Mouse (Mus musculus) monocyte, adult 5-6 weeks (primary cell): ENCODE data around the gene Hist1h2br. TPM values are rescaled to one million over a fixed set of nuclear protein-coding genes. Genes with fewer than 3 reads are reported as not detected.
"Not testable (repeated sequence)": the region's sequence is repeated elsewhere in the genome, so short reads cannot be mapped to it uniquely, and the experiment has no call there.

Experiments used
- ATAC-seq: fragments of 153-309, 156-312 bp; replicated peaks from 2 replicates; pipeline ENCODE4 v1.8.0; 2017; ENCODE audit warnings: mild to moderate bottlenecking; ENCODE audit not compliant: low TSS enrichment, insufficient number of reproducible peaks, severe bottlenecking, poor library complexity, low FRiP score
- total RNA-seq: library from RNA; stranded (forward); fragments of 200-1000, 200-491, 200-594 nt; gene quantifications from 3 replicates; pipeline ENCODE4 v1.2.3, GENCODE M21; 2017

Gene Hist1h2br
- total RNA-seq = 18.5 to 55.6 TPM (median 45.1 TPM) in 3 replicates

- ATAC-seq = peak; percentile 89
Observed at GRCm38 (mm10) chr13:21833461-21833860, at the start of gene Hist1h2br, which contains the start of gene Hist1h2ap. Hist1h2br (plus strand) TSS chr13:21833743. Hist1h2ap (minus strand) TSS chr13:21833507.

DNA sequence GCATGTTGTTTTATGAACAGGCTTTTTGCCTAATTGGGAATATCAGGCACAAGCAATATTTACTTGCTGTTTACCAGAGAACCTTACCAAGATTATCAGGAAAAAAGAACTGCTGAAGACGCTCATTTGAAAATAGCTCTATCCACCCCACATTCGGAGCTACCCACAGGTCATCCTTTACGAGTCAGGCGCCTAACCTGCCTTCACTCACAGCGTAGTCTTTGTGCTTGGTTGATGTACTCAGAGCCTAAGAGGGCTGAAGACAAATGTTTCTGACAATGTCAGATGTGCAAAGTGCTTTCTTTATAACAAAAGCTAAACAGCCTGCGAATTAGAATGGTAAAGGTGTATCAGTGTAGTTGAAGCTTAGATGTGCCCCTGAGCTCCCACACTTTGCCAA, 49.2 kb upstream of the Hist1h2br start:
- ATAC-seq = no peak

GRCm38 (mm10) chr13:21786189-21786898, 47.2 kb upstream of the Hist1h2br start:
- ATAC-seq = no peak

DNA sequence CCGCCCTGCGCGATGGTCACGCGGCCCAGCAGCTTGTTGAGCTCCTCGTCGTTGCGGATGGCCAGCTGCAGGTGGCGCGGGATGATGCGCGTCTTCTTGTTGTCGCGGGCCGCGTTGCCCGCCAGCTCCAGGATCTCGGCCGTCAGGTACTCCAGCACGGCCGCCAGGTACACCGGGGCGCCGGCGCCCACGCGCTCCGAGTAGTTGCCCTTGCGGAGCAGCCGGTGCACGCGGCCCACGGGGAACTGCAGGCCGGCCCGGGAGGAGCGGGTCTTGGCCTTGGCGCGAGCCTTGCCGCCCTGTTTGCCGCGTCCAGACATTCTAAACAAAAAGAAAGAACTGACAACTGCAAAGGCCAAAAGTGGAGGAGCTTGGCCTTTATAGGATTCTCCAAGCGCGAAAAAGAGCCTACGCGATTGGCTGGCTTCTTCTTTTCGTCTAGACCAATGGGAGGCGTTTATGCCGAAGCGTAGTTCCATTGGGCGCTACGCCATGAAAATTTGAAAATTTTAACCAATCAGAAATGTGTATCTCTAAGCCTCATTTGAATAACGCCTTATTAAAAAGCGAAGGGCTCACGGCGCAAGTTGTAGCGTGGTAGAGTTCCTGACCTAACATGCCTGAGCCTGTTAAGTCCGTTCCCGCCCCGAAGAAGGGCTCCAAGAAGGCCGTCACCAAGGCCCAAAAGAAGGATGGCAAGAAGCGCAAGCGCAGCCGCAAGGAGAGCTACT, 46.5 kb upstream of the Hist1h2br start, which contains the start of the genes Hist1h2an and Hist1h2bp:
Gene Hist1h2an, minus strand, starts transcription at position 320 of the 731 bp plus-strand sequence.
Gene Hist1h2bp, plus strand, starts transcription at position 563 of the 731 bp plus-strand sequence.
- ATAC-seq = peak; percentile 96

GRCm38 (mm10) chr13:21787760-21788593, 45.6 kb upstream of the Hist1h2br start:
- no peak for ATAC-seq

GRCm38 (mm10) chr13:21789925-21790324, 43.6 kb upstream of the Hist1h2br start:
- ATAC-seq = no peak

DNA sequence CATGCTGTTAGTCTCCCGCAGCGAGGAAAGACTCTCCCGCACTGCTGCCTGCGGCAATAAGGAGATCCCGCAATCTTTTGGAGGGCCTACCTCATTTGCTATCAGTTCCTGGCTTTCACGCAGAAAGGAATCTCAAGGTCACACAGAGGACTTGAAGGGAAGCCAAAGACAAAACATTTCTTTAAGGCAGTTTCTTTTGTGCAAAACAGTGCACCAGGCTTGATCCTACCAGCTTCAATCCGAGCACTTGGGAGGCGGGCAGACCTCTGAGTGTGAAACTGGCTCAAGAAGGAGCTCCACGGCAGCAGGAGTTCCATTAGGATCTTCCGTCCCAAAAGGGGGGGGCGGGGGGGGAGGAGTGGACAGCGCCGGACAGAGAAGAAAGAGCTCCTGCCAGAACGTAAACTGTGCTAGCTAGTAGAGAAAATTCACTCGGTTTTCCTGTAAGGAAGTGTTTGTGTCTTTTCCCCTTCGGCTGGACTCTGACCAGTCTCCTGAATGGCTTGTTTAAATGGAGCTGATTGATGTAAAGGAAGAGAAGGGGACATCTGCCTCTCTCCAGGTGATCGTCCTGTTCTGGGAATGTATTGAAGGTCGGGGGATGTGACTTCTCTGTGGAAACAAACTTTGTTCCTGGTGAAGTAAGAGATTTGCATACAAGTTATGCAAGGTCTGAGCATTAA, 42.8 kb upstream of the Hist1h2br start:
- no peak for ATAC-seq

DNA sequence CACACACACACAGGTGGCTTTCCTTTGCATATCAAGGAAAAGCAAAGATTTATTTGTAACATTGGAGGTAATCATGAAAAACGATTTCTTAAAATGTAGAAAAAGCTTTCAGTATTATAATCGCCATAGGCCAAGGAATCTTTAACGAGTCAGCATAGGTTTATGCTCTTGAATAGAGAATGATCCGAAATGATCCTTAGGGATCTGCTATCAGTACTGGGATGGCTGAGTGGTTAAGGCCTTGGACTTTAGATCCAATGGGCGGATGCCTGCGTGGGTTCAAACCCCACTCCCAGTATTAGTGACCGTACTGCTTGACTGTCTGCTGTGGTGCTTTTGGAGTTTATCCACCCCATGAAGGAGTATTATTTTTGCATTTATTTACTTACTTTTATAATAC, 38.0 kb upstream of the Hist1h2br start:
- no peak for ATAC-seq

- peak; percentile 36; the same call in 1 of the 2 replicates for ATAC-seq
Observed at GRCm38 (mm10) chr13:21797163-21797562, 36.4 kb upstream of the Hist1h2br start.

GRCm38 (mm10) chr13:21803058-21803457, 30.5 kb upstream of the Hist1h2br start:
- peak; percentile 88 for ATAC-seq

- ATAC-seq = peak; percentile 94
Observed at GRCm38 (mm10) chr13:21810073-21810472, 23.5 kb upstream of the Hist1h2br start, which contains the start of the genes Hist1h2bq and Hist1h2ao. Hist1h2bq (minus strand) TSS chr13:21810197. Hist1h2ao (plus strand) TSS chr13:21810465.

DNA sequence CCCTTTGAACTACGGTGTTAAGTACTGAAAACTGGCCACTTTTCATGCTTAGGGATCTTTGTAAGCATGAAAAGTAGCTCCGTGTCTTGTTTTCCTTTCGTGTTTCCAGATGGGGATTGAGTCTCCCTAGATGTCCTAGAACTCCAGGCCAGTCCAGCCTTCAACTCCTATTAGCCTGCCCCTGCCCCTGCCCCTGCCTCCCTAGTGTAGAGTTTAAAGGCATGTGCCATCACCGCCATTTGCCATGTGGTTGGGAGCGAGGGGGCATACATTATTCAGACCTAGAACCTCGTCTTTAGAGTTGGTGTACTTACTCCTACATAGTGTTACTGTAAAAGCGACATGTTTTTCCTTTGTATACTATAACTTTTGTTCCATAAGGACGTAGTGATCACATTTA, 22.5 kb upstream of the Hist1h2br start:
- 0 out of 2 replicates have a peak, but pooled peaks have one; percentile 10 for ATAC-seq

- ATAC-seq = peak; percentile 68
Observed at GRCm38 (mm10) chr13:21811539-21811938, 22.0 kb upstream of the Hist1h2br start, which contains the start of gene Hist1h4m. Hist1h4m (plus strand) TSS chr13:21811746.

DNA sequence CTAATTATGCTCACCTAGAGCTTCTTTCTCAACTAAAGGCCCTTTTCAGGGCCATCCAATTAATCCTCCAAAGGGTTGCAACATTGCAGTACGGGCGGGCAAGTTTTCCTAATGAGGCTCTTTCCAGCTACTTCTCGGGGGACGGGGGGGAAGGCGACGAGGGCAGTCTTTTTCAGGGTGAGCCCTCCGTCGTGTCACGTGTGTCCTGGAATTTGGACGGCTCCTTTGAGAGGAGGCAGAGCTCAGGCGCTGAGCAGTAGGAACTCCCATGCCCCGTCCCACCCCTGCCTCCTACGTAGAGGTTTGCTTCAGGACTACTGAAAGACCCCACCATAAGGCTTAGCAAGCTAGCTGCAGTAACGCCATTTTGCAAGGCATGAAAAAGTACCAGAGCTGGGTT, 21.5 kb upstream of the Hist1h2br start:
- not testable (repeated sequence) for ATAC-seq

DNA sequence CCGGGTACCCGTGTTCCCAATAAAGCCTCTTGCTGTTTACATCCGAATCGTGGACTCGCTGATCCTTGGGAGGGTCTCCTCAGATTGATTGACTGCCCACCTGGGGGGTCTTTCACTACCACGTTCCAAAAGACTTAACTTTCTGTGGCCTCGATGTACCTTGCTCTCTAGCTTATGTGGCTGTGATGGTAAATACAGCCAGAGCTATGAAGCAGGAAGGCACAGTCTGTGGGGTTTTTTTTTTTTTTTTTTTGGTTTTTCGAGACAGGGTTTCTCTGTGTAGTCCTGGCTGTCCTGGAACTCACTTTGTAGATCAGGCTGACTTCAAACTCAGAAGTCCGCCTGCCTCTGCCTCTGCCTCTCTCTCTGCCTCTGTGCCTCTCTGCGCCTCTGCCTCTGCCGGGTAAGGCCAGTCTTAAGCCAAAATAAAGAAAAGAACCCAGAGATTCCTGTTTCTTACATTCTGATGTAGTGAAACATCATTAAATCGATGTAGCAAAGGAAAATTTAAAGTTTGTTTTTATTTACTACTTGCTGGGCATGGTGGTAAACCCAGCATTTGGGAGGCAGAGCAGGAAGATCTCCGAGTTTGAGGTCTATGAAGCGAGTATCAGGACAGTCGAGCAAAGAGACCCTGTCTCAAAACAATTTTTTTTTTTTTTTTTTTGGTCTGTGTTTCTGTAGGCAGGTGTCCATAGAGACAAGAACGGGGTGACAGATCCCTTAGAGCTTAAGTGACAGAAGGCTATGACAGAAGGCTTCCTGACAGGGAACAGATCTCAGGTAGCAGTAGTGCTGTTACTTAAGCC, 13.3 kb upstream of the Hist1h2br start:
- ATAC-seq = not testable (repeated sequence)

DNA sequence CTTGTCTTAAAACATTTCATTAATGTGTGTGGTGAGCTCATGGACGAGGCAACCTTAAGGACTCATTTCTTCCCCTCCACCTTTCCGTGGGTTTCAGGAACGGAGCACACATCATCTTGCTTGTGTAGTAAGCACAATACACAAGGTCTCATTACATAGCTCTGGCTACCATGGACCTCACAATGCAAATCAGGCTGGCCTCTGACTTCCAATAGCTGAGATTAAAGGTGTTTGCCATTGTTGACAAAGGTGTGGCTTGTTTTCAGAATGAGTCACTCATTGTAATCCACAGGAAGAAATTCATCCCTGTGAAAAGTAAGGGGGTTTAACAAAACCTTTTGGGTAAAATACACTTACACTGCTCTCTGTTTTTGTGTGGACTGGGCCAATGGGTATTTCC, 5.0 kb upstream of the Hist1h2br start:
- no peak for ATAC-seq

DNA sequence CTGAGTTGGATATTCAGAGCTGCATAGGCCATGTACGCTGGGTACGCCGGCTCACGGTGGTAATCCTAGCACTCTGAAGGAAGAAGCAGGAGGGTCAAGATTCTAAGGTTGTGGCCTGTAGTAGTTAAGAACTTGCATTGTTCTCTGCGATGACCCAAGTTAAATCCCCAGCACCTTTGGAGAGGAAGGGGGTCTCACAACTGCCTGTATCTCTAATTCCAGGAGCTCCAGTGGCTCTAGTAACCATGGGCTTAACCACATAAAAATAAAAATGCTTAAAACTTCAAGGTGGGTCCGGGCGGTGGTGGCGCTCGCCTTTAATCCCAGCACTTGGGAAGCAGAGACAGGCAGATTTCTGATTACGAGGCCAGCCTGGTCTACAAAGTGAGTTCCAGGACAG, 3.2 kb upstream of the Hist1h2br start:
- ATAC-seq = no peak
